Mouse (Mus musculus): ENCODE results near the gene Elmod1. TPM values are rescaled to one million over a fixed set of nuclear protein-coding genes. Genes with fewer than 3 reads are reported as not detected.

Elmod1 gene
- polyA plus RNA-seq, 1 experiment = not detected

- H3K36me3 ChIP-seq (ENCODE audit: control insufficient read depth) = no peaks in the 10 kb centered on the region
Measured at GRCm38 (mm10) chr9:53883588-53884280, 91.4 kb downstream of the Elmod1 start.

GRCm38 (mm10) chr9:53877423-53877822 is 97.7 kb downstream of the Elmod1 start:
- Histone ChIP-seq H3K4me3 (replicated peaks) (no peak overlapping the region), H3K27me3 (ENCODE audit: control insufficient read depth) (no peaks in the 10 kb centered on the region), H3K36me3 (ENCODE audit: control insufficient read depth) (no peaks in the 10 kb centered on the region), H3K4me1 (ENCODE audit: control insufficient read depth) (no peaks in the 10 kb centered on the region), H3K9me3 (ENCODE audit: control insufficient read depth, low read length) (no peaks in the 10 kb centered on the region)
- TF ChIP-seq TAL1 (IDR thresholded peaks at IDR 0.05; ENCODE audit: low read length) (no peak), GATA1 (IDR thresholded peaks at IDR 0.05; ENCODE audit: low read length) (no peak)

More at GRCm38 (mm10) chr9:53883588-53884280, 91.4 kb downstream of the Elmod1 start:
- H3K4me1 ChIP-seq (ENCODE audit: control insufficient read depth) = no peaks in the 10 kb centered on the region
- H3K9me3 ChIP-seq (ENCODE audit: control insufficient read depth, low read length) = peaks cover 9% of the 10 kb centered on the region; the same call in 1 of the 2 replicates
- no peak for TF ChIP-seq GATA1 (IDR thresholded peaks at IDR 0.05; ENCODE audit: low read length)
- TF ChIP-seq TAL1 (IDR thresholded peaks at IDR 0.05; ENCODE audit: low read length) = no peak
- no peaks in the 10 kb centered on the region for H3K27me3 ChIP-seq (ENCODE audit: control insufficient read depth)
- H3K4me3 ChIP-seq (replicated peaks) = no peak overlapping the region

DNA sequence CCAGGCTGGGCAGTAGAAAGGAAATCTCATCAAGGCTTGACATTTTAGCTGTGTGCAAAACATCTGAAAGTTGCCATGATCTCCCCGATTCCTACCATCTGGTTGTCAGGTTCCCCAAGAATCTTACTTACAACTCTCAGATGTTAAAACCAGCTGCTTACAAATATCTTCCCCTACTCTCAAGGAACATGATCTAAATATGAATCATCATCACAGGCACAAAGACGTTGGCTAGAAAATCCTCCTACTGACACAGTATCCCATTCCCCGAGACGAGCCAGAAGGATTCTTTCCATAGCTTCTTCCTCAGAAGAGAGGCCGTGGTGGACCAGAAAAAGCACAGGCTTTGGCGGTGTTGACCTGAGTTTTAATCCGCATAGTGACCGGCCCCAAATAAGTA is 101.9 kb downstream of the Elmod1 start:
- H3K27me3 ChIP-seq (ENCODE audit: control insufficient read depth) = no peaks in the 10 kb centered on the region
- TF ChIP-seq GATA1 (IDR thresholded peaks at IDR 0.05; ENCODE audit: low read length) (no peak), TAL1 (IDR thresholded peaks at IDR 0.05; ENCODE audit: low read length) (no peak)
- H3K9me3 ChIP-seq (ENCODE audit: control insufficient read depth, low read length) = no peaks in the 10 kb centered on the region
- H3K4me3 ChIP-seq (replicated peaks) = no peak overlapping the region
- no peaks in the 10 kb centered on the region for H3K4me1 ChIP-seq (ENCODE audit: control insufficient read depth)
- no peaks in the 10 kb centered on the region for H3K36me3 ChIP-seq (ENCODE audit: control insufficient read depth)

Other genes with a start within 250 kb of the Elmod1 start
- gene Slc35f2, start 203.8 kb downstream of the Elmod1 start, polyA plus RNA-seq (2012) = not detected in 2 replicates
- gene Sln, start 125.1 kb downstream of the Elmod1 start, polyA plus RNA-seq (2012) = not detected in 2 replicates
- gene Tnfaip8l3, start 93.1 kb upstream of the Elmod1 start, polyA plus RNA-seq (2012) = not detected in 2 replicates

Data from erythroblast, embryonic 14.5 days (primary cell).